Mouse (Mus musculus): ENCODE results near the gene Smtn. TPM values are rescaled to one million over a fixed set of nuclear protein-coding genes. Genes with fewer than 3 reads are reported as not detected.

Smtn gene
- polyA plus RNA-seq, 1 experiment = 14.6 TPM

- WGBS = 93% methylated on average over 7 of the region's 7 CpGs
- TF ChIP-seq CTCF (IDR thresholded peaks at IDR 0.05; ENCODE audit: extremely low read depth, insufficient read depth, insufficient read length, insufficient replicate concordance) = no peak
- no peak for TF ChIP-seq POLR2A (IDR thresholded peaks at IDR 0.05; ENCODE audit: low read depth, low read length)
- H3K36me3 ChIP-seq (ENCODE audit: control insufficient read depth, insufficient read depth, low read length) = no peaks in the 10 kb centered on the region
These were observed 16.4 kb downstream of the Smtn start for GRCm38 (mm10) chr11:3523840-3524582.

GRCm38 (mm10) chr11:3522285-3523000 lies 18.0 kb downstream of the Smtn start:
- no peak for TF ChIP-seq POLR2A (IDR thresholded peaks at IDR 0.05; ENCODE audit: low read depth, low read length)
- TF ChIP-seq CTCF (IDR thresholded peaks at IDR 0.05; ENCODE audit: extremely low read depth, insufficient read depth, insufficient read length, insufficient replicate concordance) = no peak

More at GRCm38 (mm10) chr11:3523840-3524582, 16.4 kb downstream of the Smtn start:
- H3K4me1 ChIP-seq (ENCODE audit: control insufficient read depth, insufficient read depth, insufficient read length) = no peaks in the 10 kb centered on the region; the same call in 1 of the 2 replicates
- no peak overlapping the region for H3K27ac ChIP-seq (ENCODE audit: insufficient read depth, low read length)
- no peak for DNase-seq (ENCODE audit: low read depth in 1 of 2, low spot score in 2 of 2)
- H3K27me3 ChIP-seq (ENCODE audit: control insufficient read depth, insufficient read depth, low read length) = no peaks in the 10 kb centered on the region
- H3K4me3 ChIP-seq (ENCODE audit: extremely low read depth, insufficient read depth, insufficient read length) = no peak overlapping the region

DNA sequence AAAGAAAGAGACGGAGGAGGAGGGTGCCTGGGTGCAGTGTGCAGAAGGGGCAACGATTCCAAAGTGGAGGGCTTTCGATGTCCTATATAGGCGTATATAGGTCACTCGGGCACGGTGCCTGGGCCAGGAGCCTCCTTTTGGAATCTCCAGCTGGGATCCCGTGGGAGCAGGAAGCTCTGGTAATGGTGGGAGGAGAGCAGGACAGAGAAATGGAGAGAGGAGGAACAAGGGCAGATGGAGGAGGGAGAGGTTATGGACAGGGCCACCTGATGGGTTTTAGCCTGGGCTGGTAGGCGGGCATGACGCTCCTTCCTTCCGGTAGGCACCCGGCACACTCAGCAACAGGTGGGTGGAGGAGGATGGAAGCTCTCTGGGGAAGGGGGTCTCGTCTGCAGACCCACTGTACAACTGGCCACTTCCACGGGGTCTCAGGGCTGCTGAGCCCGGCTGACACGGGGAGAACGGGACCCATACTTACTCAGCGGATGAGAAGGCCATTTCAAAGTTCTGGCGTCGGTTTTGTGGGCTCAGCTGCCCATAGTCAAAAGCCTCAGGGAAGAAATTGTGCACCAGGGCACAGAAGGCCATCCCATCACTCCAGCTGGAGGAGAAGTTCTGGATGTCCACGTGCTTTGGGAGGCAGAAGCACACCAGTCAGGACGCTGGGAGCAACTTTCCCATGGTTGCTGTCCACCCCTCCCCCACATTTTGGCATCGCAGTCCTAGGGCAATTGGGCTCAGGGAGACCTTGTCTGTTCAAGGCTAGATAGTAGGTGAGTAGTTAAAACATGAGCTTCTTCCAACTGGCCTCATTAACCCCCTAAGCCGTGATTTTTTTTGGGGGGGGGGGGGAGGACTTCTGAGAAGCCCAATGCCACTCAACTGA lies 18.8 kb downstream of the Smtn start:
- Histone ChIP-seq H3K36me3 (ENCODE audit: control insufficient read depth, insufficient read depth, low read length) (no peaks in the 10 kb centered on the region), H3K27me3 (ENCODE audit: control insufficient read depth, insufficient read depth, low read length) (peaks cover 5% of the 10 kb centered on the region), H3K27ac (ENCODE audit: insufficient read depth, low read length) (no peak overlapping the region), H3K4me1 (ENCODE audit: control insufficient read depth, insufficient read depth, insufficient read length) (peaks cover 4% of the 10 kb centered on the region), H3K4me3 (ENCODE audit: extremely low read depth, insufficient read depth, insufficient read length) (no peak overlapping the region)
- DNase-seq (ENCODE audit: low read depth in 1 of 2, low spot score in 2 of 2) = no peak
- WGBS = 90% methylated on average over 23 of the region's 23 CpGs
- TF ChIP-seq POLR2A (IDR thresholded peaks at IDR 0.05; ENCODE audit: low read depth, low read length) = no peak
- no peak for TF ChIP-seq CTCF (IDR thresholded peaks at IDR 0.05; ENCODE audit: extremely low read depth, insufficient read depth, insufficient read length, insufficient replicate concordance)

More at GRCm38 (mm10) chr11:3522285-3523000, 18.0 kb downstream of the Smtn start:
- Histone ChIP-seq H3K4me3 (ENCODE audit: extremely low read depth, insufficient read depth, insufficient read length) (no peak overlapping the region), H3K4me1 (ENCODE audit: control insufficient read depth, insufficient read depth, insufficient read length) (peaks cover 3% of the 10 kb centered on the region), H3K27ac (ENCODE audit: insufficient read depth, low read length) (no peak overlapping the region), H3K27me3 (ENCODE audit: control insufficient read depth, insufficient read depth, low read length) (no peaks in the 10 kb centered on the region), H3K36me3 (ENCODE audit: control insufficient read depth, insufficient read depth, low read length) (no peaks in the 10 kb centered on the region)
- DNase-seq (ENCODE audit: low read depth in 1 of 2, low spot score in 2 of 2) = no peak
- 92% methylated on average over 17 of the region's 17 CpGs for WGBS

DNA sequence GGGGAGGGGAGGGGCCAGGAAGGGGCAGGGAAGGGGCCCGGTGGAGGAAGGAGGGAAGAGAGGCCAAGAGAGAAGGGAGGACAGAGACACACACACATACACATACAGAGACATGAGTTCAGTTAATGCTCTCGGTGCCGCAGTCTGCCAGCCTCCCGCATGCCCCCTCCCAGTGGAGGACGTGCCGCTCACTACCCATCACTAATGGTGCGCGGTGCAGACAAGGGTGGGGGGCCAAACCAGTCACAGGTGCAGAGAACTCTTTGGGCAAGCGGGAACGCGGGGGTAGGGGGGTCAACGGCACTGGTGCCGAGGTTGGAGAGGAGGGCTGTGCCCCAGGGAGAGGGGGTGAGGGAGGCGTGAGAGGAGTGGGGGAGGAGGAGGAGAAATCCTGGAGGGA lies 19.5 kb downstream of the Smtn start:
- H3K27ac ChIP-seq (ENCODE audit: insufficient read depth, low read length) = no peak overlapping the region
- TF ChIP-seq CTCF (IDR thresholded peaks at IDR 0.05; ENCODE audit: extremely low read depth, insufficient read depth, insufficient read length, insufficient replicate concordance) = no peak
- no peak for TF ChIP-seq POLR2A (IDR thresholded peaks at IDR 0.05; ENCODE audit: low read depth, low read length)
- WGBS = 90% methylated on average over 14 of the region's 14 CpGs
- H3K4me1 ChIP-seq (ENCODE audit: control insufficient read depth, insufficient read depth, insufficient read length) = peaks cover 4% of the 10 kb centered on the region
- peaks cover 6% of the 10 kb centered on the region for H3K27me3 ChIP-seq (ENCODE audit: control insufficient read depth, insufficient read depth, low read length)
- H3K36me3 ChIP-seq (ENCODE audit: control insufficient read depth, insufficient read depth, low read length) = no peaks in the 10 kb centered on the region
- DNase-seq (ENCODE audit: low read depth in 1 of 2, low spot score in 2 of 2) = no peak
- H3K4me3 ChIP-seq (ENCODE audit: extremely low read depth, insufficient read depth, insufficient read length) = no peak overlapping the region

DNA sequence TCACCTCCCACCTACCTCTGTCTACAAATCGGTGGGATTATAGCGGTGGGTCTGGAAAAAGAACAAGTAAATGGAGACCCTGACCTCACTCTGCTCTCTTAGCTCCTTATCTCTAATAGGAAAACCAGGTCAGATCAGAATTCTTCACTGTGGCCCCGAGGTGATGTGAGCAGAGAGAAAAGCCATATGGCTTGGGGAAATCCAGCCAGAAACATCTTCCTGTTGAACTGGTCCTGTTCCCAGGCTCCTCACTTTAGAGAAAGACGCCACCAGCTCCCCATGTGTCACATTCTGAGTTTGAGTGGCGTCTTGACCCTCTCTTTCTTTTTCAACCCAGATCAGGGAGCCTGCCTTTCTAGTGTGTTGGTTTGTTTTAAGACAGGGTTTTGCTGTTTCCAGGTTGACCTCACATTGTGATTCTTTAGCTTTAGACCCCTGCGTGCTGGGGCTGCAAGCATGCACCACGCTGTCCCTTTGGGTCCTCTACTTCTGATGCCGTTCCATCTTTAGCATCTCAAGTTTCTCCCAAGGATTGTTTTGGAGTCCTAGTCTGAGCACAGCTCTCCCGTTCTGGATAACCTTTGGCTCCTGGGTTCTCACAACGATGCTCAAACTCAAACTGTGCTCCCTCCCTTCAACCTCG lies 20.5 kb downstream of the Smtn start:
- DNase-seq (ENCODE audit: low read depth in 1 of 2, low spot score in 2 of 2) = no peak
- H3K27me3 ChIP-seq (ENCODE audit: control insufficient read depth, insufficient read depth, low read length) = peaks cover 6% of the 10 kb centered on the region
- no peaks in the 10 kb centered on the region for H3K36me3 ChIP-seq (ENCODE audit: control insufficient read depth, insufficient read depth, low read length)
- no peak overlapping the region for H3K27ac ChIP-seq (ENCODE audit: insufficient read depth, low read length)
- no peak for TF ChIP-seq POLR2A (IDR thresholded peaks at IDR 0.05; ENCODE audit: low read depth, low read length)
- no peak for TF ChIP-seq CTCF (IDR thresholded peaks at IDR 0.05; ENCODE audit: extremely low read depth, insufficient read depth, insufficient read length, insufficient replicate concordance)
- 89% methylated on average over 11 of the region's 11 CpGs for WGBS
- H3K4me1 ChIP-seq (ENCODE audit: control insufficient read depth, insufficient read depth, insufficient read length) = peaks cover 4% of the 10 kb centered on the region
- H3K4me3 ChIP-seq (ENCODE audit: extremely low read depth, insufficient read depth, insufficient read length) = no peak overlapping the region

DNA sequence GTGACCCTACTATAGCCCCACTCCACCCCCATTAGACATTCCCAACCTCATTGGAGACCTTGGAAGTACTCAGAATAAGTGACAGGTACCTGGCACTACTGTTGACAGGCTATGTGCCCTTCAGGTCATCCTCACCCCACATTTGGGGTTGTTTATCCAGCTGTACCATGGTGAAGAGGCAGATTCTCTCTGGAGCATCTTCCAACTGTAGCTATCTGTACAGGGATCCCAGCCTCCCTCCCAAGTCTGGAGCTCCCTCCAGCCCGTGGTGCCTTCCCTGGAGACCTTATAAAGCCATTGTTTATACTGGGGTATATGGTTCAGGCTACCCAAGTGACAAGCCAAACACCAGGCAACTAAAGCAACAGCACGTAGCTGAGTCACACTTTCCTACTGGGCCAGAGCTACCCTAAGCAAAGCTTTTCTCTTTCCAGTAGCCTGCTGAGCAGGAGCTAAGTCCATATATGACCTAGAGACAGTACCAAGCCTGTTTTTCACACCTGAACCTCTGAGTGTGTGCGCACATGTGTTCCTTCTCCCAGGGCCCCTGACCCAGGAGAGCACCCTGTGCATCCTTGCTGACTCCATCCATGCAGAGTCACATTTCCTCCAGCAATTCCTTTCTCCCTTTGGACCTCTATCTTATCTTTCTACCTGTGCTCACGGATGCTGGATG lies 21.2 kb downstream of the Smtn start:
- Histone ChIP-seq H3K27ac (ENCODE audit: insufficient read depth, low read length) (no peak overlapping the region), H3K36me3 (ENCODE audit: control insufficient read depth, insufficient read depth, low read length) (no peaks in the 10 kb centered on the region), H3K27me3 (ENCODE audit: control insufficient read depth, insufficient read depth, low read length) (peaks cover 6% of the 10 kb centered on the region), H3K4me3 (ENCODE audit: extremely low read depth, insufficient read depth, insufficient read length) (no peak overlapping the region), H3K4me1 (ENCODE audit: control insufficient read depth, insufficient read depth, insufficient read length) (peaks cover 4% of the 10 kb centered on the region)
- TF ChIP-seq POLR2A (IDR thresholded peaks at IDR 0.05; ENCODE audit: low read depth, low read length) = no peak
- TF ChIP-seq CTCF (IDR thresholded peaks at IDR 0.05; ENCODE audit: extremely low read depth, insufficient read depth, insufficient read length, insufficient replicate concordance) = no peak
- WGBS = 80% methylated on average over 4 of the region's 4 CpGs
- DNase-seq (ENCODE audit: low read depth in 1 of 2, low spot score in 2 of 2) = no peak
